Mouse (Mus musculus) kidney, embryonic 14.5 days (tissue): ENCODE results near the gene Pygm. TPM values are rescaled to one million over a fixed set of nuclear protein-coding genes. Genes with fewer than 3 reads are reported as not detected.

ENCODE experiments used
- ATAC-seq: fragments of 200-750 bp; cut with Nextera tagmentation; 2 replicates; pipeline ENCODE4 v1.8.0; 2017; ENCODE audit warnings: moderate number of reproducible peaks, mild to moderate bottlenecking, moderate TSS enrichment, moderate library complexity; ENCODE audit not compliant: low FRiP score, low TSS enrichment
- H3K27ac ChIP-seq: fragments of 300-500 bp; sonication (generic); 2 replicates; pipeline ENCODE4 v1.5.1; 2014; ENCODE audit warnings: low read depth, mild to moderate bottlenecking, low read length, moderate library complexity, mixed read lengths
- H3K27me3 ChIP-seq: fragments of 300-500 bp; sonication (generic); 2 replicates; pipeline ENCODE4 v1.6.1; 2014; ENCODE audit warnings: mild to moderate bottlenecking, low read length; ENCODE audit not compliant: control insufficient read depth, insufficient read depth
- H3K36me3 ChIP-seq: fragments of 300-500 bp; sonication (generic); 2 replicates; pipeline ENCODE4 v1.6.1; 2014; ENCODE audit warnings: low read length, mixed read lengths; ENCODE audit not compliant: control insufficient read depth, insufficient read depth
- H3K4me1 ChIP-seq: fragments of 300-500 bp; sonication (generic); 2 replicates; pipeline ENCODE4 v1.6.1; 2014; ENCODE audit warnings: low read length, mixed read lengths; ENCODE audit not compliant: control insufficient read depth, insufficient read depth
- H3K4me2 ChIP-seq: fragments of 300-500 bp; sonication (generic); replicated peaks from 2 replicates; pipeline ENCODE4 v1.6.1; 2014; ENCODE audit warnings: low read depth, mild to moderate bottlenecking, low read length
- H3K4me3 ChIP-seq: fragments of 300-500 bp; sonication (generic); 2 replicates; pipeline ENCODE4 v1.5.1; 2014; ENCODE audit warnings: mild to moderate bottlenecking, low read length
- H3K9ac ChIP-seq: fragments of 300-500 bp; sonication (generic); 2 replicates; pipeline ENCODE4 v1.6.1; 2014; ENCODE audit warnings: low read depth, mild to moderate bottlenecking, low read length, moderate library complexity
- H3K9me3 ChIP-seq: fragments of 300-500 bp; sonication (generic); 2 replicates; pipeline ENCODE4 v1.6.1; 2016; ENCODE audit warnings: low read length; ENCODE audit not compliant: control insufficient read depth
- WGBS: fragments of 180-500 bp; shearing (Covaris S2); extraction: QIAGEN DNeasy Blood & Tissue Kit; methylation state at CpG from one replicate; pipeline ENCODE4 v1.1.7; 2014; 5-methylcytosine and 5-hydroxymethylcytosine counted together
- polyA plus RNA-seq: library from polyadenylated mRNA; unstranded; fragments of >200 nt; fragmentation: Nextera tagmentation; extraction: Ambion mirVana; gene quantifications from 2 replicates; pipeline ENCODE4 v1.2.1, GENCODE M21; 2014

Pygm gene
- polyA plus RNA-seq, 1 experiment from 2014 or later: 16.4 TPM

DNA sequence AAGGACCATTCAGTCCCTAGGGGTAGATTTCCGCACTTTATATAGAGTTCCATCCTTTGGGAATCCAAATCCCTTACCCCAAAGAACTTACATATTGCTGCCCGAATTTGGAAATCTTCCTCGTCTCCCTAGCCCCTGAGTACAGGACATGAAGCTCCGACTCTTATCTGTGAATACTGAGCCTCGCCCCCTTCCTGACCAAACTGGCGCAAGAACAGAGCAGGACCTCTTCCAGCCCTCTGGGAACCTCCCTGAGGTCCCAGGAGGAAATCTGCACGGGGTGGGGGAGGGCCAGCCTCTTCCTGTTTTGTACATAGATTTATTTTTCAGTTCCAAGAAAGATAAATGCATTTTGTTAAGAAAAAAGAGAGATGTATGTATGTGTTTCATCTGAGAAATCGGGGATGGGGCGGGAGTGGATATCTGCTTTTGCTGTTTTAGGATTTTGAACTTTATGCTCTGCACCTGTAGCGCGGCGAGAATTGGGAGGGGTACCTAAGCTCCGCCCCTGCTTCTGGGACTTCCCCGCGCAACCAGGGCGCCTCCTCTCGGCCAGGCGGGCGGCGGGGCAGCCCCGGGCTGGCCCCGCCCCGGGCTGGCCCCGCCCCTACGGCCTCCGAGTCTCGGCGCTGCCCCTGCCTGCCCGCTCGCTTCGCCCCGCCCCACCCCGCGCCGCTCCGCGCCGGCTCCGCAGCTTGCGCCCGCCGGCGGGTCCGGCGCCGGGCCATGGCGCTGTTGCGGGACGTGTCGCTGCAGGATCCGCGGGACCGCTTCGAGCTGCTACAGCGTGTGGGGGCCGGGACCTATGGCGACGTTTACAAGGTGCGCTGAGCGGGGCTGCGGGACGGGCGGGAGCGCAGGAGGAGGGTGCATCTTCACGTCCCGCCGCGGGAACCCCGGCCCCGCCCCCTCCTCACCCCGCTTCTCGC lies 43.4 kb upstream of the Pygm start, which contains the start of gene Map4k2:
Gene Map4k2, plus strand, starts transcription at position 612 of the 929 bp plus-strand sequence.
- 6% methylated on average over 57 of the region's 72 CpGs for WGBS
- H3K4me1 ChIP-seq: peaks cover 33% of the 10 kb centered on the region
- H3K27ac ChIP-seq: peak within 1 kb of the TSS; percentile 62; the same call in 1 of the 2 replicates
- H3K9me3 ChIP-seq: no peaks in the 10 kb centered on the region
- H3K4me3 ChIP-seq: peak within 1 kb of the TSS; percentile 81
- H3K36me3 ChIP-seq: peaks cover 52% of the 10 kb centered on the region
- peak within 1 kb of the TSS; percentile 95 for H3K4me2 ChIP-seq
- peak; percentile 75 for ATAC-seq
- H3K9ac ChIP-seq: peak within 1 kb of the TSS; percentile 75
- no peaks in the 10 kb centered on the region for H3K27me3 ChIP-seq

GRCm38 (mm10) chr19:6341453-6342077 lies 42.6 kb upstream of the Pygm start:
- Histone ChIP-seq H3K4me2 (peak overlapping the region; percentile 95), H3K27me3 (no peaks in the 10 kb centered on the region), H3K9ac (peak overlapping the region; percentile 75), H3K27ac (peak overlapping the region; percentile 62; the same call in 1 of the 2 replicates), H3K36me3 (peaks cover 60% of the 10 kb centered on the region), H3K9me3 (no peaks in the 10 kb centered on the region), H3K4me1 (peaks cover 26% of the 10 kb centered on the region), H3K4me3 (peak overlapping the region; percentile 81)
- ATAC-seq: no peak
- WGBS: 9% methylated on average over 22 of the region's 23 CpGs

- H3K4me2 ChIP-seq: peak overlapping the region; percentile 95; the same call in 1 of the 2 replicates
- H3K9ac ChIP-seq: no peak overlapping the region
- WGBS: 74% methylated on average over 5 of the region's 5 CpGs
- H3K4me1 ChIP-seq: peaks cover 17% of the 10 kb centered on the region; the same call in 1 of the 2 replicates
- H3K27ac ChIP-seq: no peak overlapping the region
- peaks cover 56% of the 10 kb centered on the region for H3K36me3 ChIP-seq
- H3K9me3 ChIP-seq: no peaks in the 10 kb centered on the region
- no peaks in the 10 kb centered on the region for H3K27me3 ChIP-seq
- no peak for ATAC-seq
- peak overlapping the region; percentile 81; the same call in 1 of the 2 replicates for H3K4me3 ChIP-seq
Measured at GRCm38 (mm10) chr19:6342276-6342933, 41.8 kb upstream of the Pygm start.

- Histone ChIP-seq H3K4me3 (no peak overlapping the region), H3K36me3 (peaks cover 47% of the 10 kb centered on the region), H3K27ac (no peak overlapping the region), H3K4me1 (peaks cover 17% of the 10 kb centered on the region; the same call in 1 of the 2 replicates), H3K27me3 (no peaks in the 10 kb centered on the region), H3K4me2 (no peak overlapping the region; the same call in 1 of the 2 replicates), H3K9ac (no peak overlapping the region), H3K9me3 (no peaks in the 10 kb centered on the region)
- no peak for ATAC-seq
- 80% methylated on average over 17 of the region's 19 CpGs for WGBS
Measured at GRCm38 (mm10) chr19:6343066-6343925, 40.9 kb upstream of the Pygm start.

DNA sequence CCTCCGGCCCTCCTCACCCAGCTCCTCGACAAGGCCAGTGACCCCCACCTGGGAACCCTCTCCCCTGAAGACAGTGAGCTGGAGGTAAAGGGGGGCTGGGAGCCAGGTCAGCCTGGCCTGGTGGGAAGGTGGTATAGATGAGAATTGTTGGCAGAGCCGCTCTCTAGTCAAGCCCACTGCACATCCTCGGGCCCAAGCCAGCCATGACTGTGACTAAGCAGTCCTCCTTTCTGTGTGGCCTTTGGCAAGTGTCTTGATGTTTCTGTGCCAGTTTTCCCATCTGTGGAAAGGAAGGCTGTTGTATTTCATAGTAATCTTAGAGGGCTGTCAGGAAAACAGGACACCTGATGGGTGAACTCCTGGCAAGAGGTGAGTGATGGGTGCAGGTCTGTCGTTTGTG lies 40.2 kb upstream of the Pygm start:
- ATAC-seq: no peak
- Histone ChIP-seq H3K4me3 (no peak overlapping the region), H3K9me3 (no peaks in the 10 kb centered on the region), H3K27me3 (no peaks in the 10 kb centered on the region), H3K4me1 (peaks cover 18% of the 10 kb centered on the region; the same call in 1 of the 2 replicates), H3K27ac (no peak overlapping the region), H3K9ac (no peak overlapping the region), H3K4me2 (no peak overlapping the region), H3K36me3 (peaks cover 40% of the 10 kb centered on the region)
- 85% methylated on average over 5 of the region's 5 CpGs for WGBS

DNA sequence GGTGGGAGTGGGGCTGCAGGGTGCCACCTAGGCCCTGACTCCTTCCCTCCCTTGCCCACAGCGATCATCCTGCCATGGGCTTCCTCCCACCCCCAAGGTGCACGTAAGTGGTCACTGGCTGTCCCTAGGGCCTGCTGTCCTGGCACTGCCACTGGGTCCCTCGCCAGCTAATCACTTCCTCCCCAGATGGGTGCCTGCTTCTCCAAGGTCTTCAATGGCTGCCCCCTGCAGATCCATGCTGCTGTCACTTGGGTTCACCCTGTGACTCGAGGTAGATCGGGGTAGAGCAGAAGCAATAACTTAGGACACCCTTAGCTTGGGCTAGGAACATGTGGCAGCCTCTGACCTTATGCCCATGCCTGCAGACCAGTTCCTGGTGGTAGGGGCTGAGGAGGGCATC lies 38.2 kb upstream of the Pygm start:
- Histone ChIP-seq H3K4me1 (peaks cover 8% of the 10 kb centered on the region; the same call in 1 of the 2 replicates), H3K9me3 (no peaks in the 10 kb centered on the region), H3K4me3 (no peak overlapping the region), H3K4me2 (no peak overlapping the region), H3K9ac (no peak overlapping the region), H3K36me3 (peaks cover 28% of the 10 kb centered on the region), H3K27me3 (no peaks in the 10 kb centered on the region), H3K27ac (no peak overlapping the region)
- 89% methylated on average over 4 of the region's 5 CpGs for WGBS
- ATAC-seq: no peak

GRCm38 (mm10) chr19:6346661-6347060 lies 37.5 kb upstream of the Pygm start:
- 89% methylated on average over 10 of the region's 10 CpGs for WGBS

GRCm38 (mm10) chr19:6347615-6348014 lies 36.6 kb upstream of the Pygm start:
- WGBS: 94% methylated on average over 4 of the region's 4 CpGs
- no peak overlapping the region for H3K9ac ChIP-seq
- peaks cover 8% of the 10 kb centered on the region; the same call in 1 of the 2 replicates for H3K4me1 ChIP-seq
- no peak overlapping the region for H3K27ac ChIP-seq
- H3K4me2 ChIP-seq: no peak overlapping the region
- H3K27me3 ChIP-seq: no peaks in the 10 kb centered on the region
- ATAC-seq: no peak
- H3K36me3 ChIP-seq: peaks cover 28% of the 10 kb centered on the region
- no peak overlapping the region for H3K4me3 ChIP-seq
- H3K9me3 ChIP-seq: no peaks in the 10 kb centered on the region

More at GRCm38 (mm10) chr19:6346661-6347060, 37.5 kb upstream of the Pygm start:
- Histone ChIP-seq H3K9ac (no peak overlapping the region), H3K36me3 (peaks cover 28% of the 10 kb centered on the region), H3K4me2 (no peak overlapping the region), H3K4me1 (peaks cover 8% of the 10 kb centered on the region; the same call in 1 of the 2 replicates), H3K4me3 (no peak overlapping the region), H3K27ac (no peak overlapping the region), H3K9me3 (no peaks in the 10 kb centered on the region), H3K27me3 (no peaks in the 10 kb centered on the region)
- ATAC-seq: no peak
